Mouse (Mus musculus) C2C12 (cell line): Measurements from ENCODE around the gene Slc39a13.

Experiments
- CTCF ChIP-seq: IDR thresholded peaks from one replicate; pipeline ENCODE4 v1.5.1; 2011; ENCODE audit not compliant: control insufficient read depth, insufficient read depth, insufficient read length
- MAX ChIP-seq: IDR thresholded peaks from one replicate; pipeline ENCODE4 v1.6.1; 2011; ENCODE audit warnings: mild to moderate bottlenecking, control low read depth

DNA sequence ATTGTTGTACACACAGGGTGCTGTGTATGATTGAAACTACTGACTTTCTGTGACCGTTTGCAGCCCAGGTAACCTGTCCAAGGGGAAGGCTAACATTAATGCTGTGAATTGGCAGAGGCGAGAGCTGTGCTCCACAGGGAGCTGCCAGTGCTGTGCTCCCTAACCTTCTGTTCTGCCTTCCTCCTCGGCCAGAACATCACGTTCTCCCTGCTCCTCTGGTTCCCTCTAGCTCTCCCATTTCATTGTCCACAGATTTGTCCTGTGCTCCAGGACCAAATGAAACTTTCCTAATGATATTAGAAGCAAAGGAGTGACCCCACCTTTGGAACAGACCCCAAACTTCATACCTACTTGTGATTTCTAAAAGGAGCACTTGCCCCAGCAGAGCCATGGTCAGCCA lies 54.8 kb downstream of the Slc39a13 start:
- TF ChIP-seq CTCF = no peak
- TF ChIP-seq MAX = no peak
